Mouse (Mus musculus) T-helper 17 cell (primary cell): ENCODE results near the gene Fbxo10.
"Not testable (repeated sequence)": the region's sequence is repeated elsewhere in the genome, so short reads cannot be mapped to it uniquely, and the experiment has no call there.

Experiments
- in situ Hi-C, 2 experiments: fragments of 300-600 bp; cut with MboI, MseI; formaldehyde crosslinking; loops; 1 replicate in 1 of 2; 2 replicates in 1 of 2; pipeline ENCODE4 v1.15.1; 2025; ENCODE audit warnings: high pct_unique_total_duplicates in 2 of 2

Fbxo10 gene

DNA sequence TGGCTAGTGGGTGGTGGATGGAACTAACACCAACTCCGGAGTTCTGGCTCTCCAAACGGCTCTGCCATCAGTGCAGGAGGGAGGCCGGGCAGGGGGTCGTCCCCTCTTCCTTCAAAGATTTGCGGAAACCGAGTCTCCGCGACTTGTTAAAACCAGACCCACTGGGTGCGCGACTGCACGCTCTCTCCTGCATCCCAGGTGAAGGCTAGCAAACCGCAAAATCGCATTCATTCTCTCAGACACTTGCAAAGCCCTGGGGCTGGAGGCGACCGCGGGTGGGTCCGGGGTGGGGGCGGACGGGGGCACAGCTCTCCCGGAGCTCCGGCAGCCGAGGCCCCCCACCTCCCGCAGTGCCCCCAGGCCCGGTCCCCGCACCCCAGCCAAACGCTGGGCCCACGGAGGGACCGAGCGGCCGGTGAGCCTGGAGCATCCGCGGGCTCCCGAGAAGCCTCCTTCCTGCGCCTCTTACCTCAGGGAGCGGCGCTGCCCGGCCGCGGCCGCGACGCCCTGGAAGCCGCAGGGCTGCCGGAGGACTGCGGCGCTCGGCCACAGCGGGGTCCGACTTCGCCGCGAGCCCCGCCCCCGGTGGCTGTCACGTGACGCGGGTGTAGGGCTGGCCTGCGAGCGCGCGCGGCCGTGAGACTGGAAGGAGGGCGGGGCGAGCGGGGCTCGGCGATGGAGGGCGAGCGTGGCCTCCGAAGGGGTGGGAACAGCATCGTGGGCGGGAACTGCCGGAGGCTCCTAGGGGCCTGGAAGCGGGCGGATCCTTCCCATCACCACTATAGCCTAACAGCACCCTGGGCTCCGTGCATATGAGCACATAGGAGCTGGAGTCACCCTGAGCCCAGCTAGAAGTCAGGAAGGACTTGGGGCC lies at the start of gene Fbxo10:
Gene Fbxo10, minus strand, starts transcription at position 584 of the 874 bp plus-strand sequence.
- in situ Hi-C loops, result no loop called here

DNA sequence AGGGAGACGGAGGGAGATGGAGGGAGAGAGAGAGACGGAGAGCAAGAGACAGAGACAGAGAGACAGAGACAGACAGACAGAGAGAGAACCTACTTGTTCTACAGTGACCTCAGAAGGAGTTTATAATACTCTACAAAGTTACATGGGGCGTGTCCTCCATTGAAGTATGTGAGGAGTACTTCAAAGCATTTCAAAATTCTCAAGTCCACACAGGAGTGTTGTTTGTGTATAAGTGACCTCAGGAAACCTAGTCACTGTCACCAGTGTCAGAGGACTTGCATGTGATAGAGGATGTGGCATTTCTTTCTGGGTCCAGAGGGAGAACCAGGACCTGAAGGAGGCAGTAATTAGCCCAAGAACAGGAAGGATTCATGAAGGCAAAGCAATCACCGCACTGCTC lies 46.6 kb upstream of the Fbxo10 start:
- in situ Hi-C loops, result no loop called here

DNA sequence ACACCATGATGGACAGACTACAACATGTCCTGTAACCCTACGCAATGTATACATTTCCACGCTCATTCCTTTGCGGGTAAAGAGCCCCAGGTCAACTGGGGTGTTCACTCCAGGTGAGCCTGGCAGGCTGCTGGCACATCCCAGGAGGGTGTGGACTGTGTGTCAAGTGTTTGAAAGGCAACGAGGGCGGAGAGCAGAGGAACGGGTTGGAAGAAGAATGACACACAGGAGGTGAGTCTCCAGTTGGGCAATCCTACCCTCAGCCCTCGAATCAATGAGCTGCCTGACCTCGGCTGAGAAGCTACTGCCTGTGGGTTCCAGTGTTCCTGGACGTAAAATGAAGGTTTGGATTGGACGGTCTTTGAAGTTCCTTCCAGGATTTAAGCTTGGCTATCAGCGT lies 36.9 kb upstream of the Fbxo10 start:
- in situ Hi-C loops, result no loop called here

DNA sequence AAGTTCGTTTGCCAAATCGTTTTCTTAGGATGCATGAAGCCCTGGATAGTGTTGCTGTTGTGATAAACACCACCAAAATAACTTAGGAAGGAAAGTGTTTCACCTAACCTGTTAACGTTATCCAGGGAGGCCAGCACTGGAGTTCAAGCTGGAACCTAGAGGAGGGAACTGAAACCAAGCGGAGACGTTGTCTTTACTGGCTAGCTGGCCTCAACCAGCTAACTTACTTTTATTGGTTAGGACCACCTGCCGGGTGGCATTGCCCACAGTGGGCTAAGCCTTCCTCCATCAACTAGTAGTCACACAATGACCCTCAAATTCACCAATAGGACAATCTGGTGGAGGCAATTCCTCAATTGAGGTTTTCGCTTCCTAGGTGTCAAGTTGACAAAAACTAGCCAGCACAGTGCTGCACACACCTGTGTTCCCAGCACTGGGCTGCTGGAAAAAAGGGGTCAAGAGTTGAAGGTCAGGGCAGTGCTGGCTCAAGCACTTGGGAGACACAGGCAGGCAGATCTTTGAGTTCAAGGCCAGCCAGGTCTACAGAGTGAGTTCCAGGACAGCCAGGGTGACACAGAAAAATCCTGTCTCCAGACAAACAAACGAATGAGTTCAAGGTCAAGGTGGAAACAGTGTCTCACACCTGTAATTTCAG lies 24.2 kb upstream of the Fbxo10 start:
- in situ Hi-C loops, result no loop called here

DNA sequence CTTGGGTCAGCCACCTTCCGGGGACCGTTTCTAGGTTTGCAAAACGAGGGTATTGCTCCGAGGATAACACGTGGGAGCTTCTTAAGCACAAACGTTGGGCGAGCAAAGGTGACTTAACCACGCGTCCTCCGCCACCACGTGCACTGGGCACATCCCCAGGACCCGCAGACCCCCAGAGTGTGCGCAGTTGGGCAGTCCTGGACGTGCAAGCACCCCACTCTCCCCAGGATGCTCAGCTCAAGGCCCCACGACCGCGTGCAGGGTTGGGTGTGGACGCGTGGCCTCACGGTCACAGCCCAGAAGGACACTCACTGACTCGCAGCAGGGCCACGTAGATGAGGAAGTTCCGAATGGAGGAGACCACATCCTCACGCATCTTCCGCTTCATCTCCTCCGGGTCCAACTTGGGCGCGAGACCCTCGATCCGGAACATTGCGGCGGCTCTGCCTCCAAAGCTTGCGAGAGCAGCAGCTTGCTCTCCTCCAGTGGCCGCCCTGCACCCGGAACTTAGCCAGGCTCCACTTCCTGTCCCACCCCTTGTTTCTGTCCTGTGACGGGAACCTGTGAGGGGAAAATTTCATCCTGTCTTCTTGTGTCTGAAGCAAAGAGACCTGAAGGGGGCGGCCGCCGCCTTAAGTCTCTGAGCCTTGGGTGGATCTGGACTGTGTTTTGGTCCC lies 23.3 kb upstream of the Fbxo10 start, which contains the start of gene Tomm5:
Gene Tomm5, minus strand, starts transcription at position 514 of the 677 bp plus-strand sequence.
- in situ Hi-C loops, result no loop called here

DNA sequence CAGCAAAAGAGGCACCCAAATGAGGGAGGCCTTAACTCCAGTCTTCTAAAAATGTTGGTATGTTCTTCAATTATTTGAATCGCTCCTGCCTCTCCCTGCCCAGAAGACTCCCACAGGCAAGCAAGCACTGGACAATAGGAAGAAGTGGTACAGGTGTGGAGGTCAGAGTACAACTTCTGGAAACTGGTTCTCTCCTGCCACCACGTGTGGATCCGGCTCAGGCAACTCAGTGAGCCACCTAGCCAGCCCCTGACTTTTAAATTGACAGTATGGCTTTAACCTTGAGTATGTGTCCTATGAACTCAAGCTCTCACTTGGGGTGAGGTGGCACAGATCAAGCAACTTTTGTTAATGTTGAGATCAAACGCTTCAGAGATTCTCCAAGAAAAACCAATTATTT lies 22.7 kb upstream of the Fbxo10 start:
- in situ Hi-C loops, result no loop called here

DNA sequence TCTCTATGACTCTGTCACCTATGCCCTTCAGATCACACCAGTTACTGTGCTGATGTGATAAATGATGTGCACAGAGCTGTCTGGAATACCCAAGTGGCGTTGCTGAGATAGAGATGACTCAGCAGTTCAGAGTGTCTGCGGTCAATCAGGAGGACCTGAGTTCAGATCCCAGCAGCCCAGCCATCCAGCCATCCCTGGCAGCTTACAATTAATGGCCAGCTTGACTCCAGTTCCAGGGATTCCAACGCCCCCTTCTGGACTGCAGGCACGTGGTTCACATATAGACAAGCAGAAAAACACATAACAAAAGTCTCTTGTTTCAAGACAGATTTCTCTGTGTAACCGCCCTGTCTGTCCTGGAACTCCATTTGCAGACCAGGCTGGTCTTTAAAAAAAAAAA lies 22.0 kb upstream of the Fbxo10 start:
- in situ Hi-C loops, result no loop called here

DNA sequence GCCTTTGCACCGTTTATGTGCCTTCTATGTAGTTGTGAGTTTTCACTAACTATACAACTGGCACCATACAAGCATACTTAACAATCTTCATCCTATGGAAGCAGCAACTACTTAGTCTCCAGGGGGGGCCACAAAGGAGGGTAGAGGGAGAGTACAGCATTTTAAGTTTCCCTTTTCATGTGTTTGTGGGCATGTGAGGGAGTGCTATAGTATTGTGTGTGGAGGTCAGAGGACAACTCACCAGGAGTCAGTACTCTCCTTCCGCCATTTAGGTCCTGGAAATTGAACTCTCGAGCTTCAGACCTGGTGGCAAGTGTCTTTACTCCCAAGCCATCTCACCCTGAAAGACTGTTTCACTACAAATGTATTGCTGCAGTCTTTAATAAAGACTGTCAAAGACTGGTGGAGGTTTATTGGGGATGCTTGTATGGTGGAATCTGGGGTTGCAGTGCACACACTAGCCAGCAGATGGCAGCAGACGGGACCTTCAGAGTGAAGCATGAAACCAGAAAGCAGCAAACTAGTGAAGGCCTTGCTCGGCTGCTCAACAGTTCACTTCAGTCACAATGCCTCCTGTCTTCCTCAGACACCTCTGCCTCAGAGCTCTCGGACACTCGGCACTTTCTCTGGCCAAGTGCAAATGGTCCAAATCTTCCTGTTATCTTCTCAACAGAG lies 12.9 kb upstream of the Fbxo10 start:
- in situ Hi-C loops, result no loop called here

DNA sequence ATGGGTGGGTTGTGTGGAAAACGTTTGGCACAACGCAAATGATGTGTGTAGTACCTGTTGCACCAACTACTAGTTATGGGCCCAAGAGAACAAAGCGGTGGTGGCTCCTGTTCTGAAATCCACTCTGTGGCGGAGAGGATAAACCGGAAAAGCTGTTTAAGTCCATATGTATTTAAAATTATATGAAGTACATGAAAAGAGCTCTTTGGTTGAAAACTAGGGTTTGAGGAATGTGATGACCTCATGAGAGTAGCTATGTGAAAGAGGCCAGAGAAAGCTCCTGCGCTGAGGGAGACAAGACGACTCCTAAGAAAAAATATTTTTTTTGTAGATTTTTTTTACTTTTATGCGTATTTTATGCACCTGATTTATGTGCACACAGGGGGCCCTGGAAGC lies 489 bp upstream of the Fbxo10 start:
- in situ Hi-C loops, result no loop called here

DNA sequence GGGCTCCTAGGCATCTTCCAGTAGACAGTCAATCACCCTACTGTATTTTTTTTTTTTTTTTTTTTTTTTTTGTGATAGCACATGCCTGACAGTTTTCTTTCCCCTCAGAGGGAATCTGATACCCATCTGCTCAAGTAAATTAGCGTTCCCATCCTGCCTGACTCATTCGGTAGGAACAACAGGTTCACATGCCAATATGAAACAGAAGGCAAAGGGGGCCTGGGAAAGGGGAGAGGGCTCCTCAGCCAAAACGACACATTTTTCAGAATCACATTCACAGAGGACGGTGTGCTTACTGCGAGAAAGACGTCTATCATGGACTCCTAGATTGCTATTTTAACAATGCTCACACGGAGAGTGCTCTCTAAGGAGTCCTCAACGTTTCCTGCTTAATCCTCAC lies 917 bp downstream of the Fbxo10 start:
- in situ Hi-C loops, result no loop called here

DNA sequence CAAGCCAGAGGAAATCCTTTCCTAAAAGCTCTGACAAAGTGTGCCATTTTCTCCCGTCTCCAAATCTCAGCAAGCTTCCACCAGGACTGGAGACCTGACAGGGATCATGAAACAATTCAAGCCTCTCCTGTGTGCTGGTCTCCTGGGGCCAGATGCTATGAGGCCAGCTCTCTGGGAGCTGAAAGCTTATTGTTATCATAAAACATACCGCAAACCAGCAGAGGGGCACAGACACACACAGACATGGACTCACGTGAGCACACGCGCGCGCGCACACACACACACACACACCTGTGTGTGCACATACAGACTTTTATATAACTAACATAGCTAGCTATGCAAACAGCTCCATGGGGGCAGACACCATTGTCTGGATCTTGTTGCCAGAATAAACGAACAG lies 1.5 kb downstream of the Fbxo10 start:
- in situ Hi-C loops, result no loop called here

DNA sequence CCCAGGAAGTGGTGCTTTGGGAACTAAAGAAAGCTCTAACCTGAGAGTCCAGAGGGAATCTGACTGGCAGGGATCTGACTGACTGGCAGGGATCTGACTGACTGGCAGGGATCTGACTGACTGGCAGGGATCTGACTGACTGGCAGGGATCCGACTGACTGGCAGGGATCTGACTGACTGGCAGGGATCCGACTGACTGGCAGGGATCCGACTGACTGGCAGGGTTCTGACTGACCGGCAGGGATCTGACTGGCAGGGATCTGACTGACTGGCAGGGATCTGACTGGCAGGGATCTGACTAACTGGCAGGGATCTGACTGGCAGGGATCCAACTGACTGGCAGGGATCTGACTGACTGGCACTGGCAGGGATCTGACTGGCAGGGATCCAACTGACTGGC lies 3.4 kb downstream of the Fbxo10 start:
- in situ Hi-C loops, result not testable (repeated sequence)

DNA sequence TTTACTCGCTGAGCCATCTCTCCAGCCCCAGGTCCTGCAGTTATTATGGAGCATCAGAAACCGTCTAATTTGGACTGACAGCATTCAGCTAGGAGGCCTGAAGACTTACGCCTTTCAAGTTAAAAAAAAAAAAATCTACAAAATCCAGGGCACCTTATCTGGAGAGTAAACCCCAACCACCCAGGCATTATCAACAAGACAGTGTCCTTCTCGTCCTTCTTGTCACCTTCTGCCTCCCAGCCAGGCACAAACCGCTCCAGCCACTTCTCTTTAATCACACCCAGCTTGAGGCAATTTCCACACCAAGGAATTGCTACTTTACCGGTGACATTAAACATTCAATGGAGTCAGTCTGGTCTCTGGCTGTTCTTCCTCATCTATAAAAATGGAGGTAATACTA lies 10.9 kb downstream of the Fbxo10 start:
- in situ Hi-C loops, result no loop called here

DNA sequence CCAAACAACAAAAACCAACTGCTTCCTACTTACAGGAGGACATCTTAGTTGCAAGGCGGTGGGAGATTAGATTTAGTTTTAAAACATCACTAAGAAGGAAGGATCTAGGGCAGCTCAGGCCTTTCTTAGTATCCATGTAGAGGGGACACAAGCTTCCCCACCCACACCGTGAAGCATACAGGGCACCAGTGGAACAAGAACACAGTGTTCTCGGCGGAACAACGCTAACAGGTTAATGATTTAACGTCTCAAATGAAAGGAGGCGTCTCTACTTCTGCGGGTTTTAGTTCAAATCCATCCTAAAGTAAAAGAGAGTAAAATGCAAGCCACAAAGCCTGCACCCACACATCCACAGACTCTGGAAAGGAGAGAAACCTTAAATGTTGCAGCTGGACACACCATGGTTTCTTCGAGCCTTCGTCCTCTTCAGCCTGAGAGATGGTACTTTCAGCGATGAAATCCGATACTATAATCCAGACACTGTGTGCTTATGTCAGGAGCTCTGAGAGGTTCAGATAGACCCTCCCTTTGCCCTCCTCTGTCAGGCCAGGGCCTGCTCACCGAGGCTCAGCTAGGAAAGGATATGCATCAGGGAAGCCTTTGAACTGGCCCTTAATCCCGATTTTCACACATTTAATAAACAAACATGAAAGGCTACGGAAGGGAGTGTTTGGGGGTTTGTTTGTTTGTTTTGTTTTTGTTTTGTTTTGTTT lies 12.0 kb downstream of the Fbxo10 start:
- in situ Hi-C loops, result no loop called here

DNA sequence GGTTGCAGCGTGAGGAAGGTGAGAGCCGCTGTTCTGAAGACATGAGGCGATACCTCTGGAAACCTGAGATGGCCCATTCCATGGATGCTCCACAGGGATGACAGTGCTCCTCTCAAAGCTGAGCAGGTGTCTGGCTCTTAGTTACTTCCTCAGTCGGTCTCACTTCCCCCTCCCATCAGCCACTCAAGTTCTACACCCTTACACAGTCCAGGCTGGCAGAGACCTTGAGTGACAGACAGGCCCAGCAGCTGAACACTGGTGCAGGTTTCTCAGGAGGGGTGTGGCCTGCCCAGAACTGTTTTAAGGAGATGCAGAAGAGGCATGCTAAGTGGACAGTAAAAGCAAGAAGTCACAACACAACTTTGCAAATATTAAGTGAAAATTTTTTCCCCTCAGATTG lies 16.7 kb downstream of the Fbxo10 start:
- in situ Hi-C loops, result no loop called here

DNA sequence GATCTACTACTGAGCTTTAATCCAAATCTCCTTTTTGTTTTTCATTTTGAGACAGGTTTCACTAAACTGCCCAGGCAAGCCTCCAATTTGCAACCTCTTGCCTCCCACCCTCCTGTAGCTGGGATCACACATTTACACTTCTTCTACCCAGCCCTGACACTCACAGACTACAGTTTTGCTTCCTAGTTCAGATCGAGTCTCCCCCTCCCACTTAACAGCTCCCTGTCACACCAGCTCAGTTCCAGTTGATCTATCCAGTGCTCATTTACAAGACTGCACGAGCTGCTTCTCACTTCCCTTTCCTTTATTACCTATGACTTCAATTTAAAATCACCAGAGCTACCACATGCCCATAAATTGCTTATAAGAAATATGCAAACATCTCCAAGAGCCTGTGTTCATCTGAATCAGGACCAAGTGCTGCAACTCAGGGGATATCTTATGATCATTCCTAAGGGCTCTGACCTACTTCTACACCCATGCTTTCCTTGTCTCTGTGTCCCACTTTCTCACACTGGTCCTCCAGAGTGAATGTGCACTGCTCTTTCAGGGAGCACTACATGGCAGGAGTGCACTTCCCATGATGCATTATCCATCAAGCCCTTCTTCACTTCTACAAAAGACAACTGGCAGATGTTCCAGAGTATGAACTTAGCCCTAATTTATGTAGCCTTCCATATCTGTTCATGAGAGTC lies 18.2 kb downstream of the Fbxo10 start:
- in situ Hi-C loops, result no loop called here

DNA sequence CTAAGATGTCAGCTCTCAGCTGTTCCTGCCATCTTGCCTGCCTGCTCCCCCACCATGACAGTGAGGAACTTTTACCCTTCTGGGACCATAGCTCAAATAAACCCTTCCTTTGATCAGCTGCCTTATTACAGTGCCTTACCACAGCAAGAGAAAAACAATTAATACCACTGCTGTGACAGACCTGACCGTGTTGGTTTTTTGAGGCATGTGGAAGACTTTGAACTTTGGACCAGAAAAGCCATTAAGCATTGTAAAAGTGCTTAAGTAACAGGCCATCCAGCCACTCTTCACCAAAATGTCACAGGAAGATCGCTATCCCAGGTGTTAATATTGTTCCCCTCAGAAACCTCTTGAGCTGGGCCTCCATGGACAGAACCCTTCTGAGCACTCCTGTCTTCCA lies 19.8 kb downstream of the Fbxo10 start:
- in situ Hi-C loops, result no loop called here

DNA sequence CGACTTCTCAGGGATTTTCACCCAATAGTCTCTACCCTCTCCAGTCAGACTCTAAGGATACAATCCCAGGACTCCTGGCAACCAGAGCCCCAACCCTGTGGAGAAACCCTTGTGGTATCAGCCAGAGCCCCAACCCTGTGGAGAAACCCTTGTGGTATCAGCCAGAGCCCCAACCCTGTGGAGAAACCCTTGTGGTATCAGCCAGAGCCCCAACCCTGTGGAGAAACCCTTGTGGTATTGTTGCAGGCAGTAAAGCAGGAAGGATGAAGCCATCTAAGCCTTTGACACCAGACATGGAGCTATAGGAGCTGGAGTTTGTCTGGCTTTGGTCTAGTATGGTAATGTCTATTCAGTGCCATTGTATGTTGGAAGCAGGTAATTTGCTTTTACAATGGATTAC lies 20.6 kb downstream of the Fbxo10 start:
- in situ Hi-C loops, result not testable (repeated sequence)

DNA sequence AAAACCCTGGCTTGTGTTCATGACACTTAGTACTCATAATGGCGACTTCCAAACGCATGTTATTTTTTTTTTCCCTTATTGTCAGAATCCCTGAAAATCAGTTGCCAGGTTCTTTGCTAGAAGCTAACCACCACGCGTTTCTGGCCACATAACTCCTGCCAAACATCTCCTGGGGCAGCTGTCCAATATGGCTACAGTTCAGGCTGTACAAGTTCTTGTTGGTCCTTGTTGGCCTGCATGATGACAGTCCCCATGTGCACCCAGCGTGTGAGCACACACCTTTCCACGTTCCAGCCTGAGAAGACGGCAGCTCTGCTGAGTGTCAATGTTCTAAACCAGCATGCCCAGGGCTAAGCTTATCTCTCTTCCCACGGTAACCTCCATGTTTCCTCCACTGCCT lies 29.0 kb downstream of the Fbxo10 start:
- in situ Hi-C loops, result no loop called here

DNA sequence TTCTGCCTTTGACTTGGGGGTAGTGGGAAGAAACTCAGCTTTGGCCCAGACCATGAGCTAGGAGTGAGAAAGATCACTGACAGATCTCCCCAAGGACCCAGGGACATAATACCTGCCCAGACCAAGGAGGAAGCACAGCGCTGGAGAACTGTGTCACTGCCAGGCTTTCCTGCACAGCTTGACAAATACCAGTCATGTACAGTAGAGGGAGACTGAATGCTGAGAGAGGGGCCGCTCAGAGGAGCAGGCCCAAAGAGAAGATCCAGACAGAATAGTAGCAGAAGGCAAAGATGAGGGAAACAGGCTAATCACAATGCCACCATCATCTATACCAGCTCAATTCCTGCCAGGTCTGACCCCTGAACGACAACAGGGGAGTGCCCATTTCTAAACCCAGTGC lies 29.5 kb downstream of the Fbxo10 start:
- in situ Hi-C loops, result no loop called here

DNA sequence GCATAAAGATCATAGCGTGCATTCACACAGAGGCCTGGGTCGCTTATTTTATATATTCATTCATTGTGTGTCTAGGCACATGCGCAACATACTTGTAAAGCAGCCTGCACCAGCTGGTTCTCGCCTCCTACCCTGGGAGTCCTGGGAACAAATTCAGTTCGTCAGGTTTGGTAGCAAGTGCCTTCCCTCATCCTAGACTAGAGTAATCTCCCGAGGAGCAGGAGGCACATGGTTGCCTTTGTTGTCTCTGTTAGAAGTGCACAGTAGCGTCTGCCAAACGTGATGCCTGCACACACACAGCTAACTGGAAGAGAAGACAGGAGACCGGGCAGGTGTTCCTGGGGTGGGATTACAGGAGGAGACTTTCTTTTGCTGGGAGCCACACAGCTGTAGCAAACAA lies 36.4 kb downstream of the Fbxo10 start:
- in situ Hi-C loops, result loop anchor here in 1 of 2 experiments (5.0 kb wide), 1 partner anchor 81 kb away; no protein-coding TSS in a partner anchor
